Mouse (Mus musculus) cerebellum, postnatal 25 days (tissue): ENCODE data around the gene Oxsm.

Experiments
- DNase-seq, 2 experiments: peaks; one replicate each; pipeline ENCODE4 v3.0.0; 2021; ENCODE audit warnings: mixed read lengths in 2 of 2

Oxsm gene

DNA sequence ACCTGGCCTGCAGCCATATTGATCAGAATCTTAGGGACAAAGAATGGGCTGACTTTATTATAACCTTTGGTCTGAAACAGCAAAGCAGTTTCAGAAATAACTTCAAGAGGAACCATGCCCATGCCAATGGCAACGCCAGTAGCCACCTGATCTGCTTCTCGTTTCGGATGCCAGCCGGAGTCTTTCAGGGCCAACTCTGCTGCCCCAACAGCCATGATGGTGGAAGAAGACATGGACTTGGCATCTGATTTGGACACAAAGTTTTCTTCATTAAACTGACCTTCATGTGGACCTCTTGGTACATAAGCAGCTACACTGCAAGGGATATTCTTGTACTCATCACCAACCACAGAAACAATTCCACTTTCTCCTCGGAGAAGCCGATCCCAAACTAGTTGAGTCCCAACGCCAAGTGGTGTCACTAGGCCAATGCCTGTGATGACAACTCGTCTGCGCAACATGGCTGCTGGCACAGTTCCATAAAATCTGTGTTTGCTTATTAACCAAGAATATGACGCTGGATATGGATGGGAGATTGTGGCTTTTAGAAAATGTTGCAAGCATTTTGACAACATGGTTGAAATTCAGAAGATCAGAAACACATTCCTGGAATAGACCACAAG is 7.3 kb downstream of the Oxsm start:
- peak in 1 of 2 experiments; percentile 43 for DNase-seq

DNA sequence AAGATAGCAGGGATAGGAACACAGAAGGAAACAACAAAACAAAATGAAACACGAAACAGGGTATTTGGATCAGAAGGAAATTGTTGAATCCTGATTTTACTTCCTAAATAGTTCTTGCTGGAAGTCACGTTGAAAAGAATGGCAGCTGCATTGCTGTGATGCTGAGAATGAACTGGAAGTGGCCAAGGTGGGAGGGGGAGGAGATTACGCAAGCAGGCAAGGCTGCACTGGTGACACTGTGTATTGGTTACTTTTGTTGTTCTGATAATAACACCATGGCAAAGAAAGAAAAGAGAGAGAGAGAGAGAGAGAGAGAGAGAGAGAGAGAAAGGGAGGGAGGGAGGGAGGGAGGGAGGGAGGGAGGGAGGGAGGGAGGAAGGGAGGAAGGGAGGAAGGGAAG is 13.1 kb downstream of the Oxsm start:
- no peak for DNase-seq

DNA sequence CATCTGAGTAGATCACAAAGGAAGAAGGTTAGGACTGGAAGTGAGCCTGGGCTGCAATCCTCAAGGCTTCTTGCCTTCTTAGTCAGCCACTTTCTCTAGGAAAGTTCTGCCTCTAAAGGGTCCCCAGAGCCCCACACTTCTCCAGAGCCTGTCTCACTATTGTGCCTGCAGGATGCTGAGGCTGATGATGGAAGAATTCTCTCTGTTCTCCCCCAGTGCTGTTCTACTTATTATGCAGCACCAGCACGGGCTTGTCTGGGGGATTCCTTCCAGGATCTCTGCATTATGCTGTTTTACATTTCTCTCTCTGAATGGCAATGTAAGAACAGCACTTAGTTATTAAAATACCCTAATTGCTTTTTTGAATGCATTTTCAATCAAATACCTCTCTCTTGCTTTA is 16.1 kb downstream of the Oxsm start:
- no peak for DNase-seq

DNA sequence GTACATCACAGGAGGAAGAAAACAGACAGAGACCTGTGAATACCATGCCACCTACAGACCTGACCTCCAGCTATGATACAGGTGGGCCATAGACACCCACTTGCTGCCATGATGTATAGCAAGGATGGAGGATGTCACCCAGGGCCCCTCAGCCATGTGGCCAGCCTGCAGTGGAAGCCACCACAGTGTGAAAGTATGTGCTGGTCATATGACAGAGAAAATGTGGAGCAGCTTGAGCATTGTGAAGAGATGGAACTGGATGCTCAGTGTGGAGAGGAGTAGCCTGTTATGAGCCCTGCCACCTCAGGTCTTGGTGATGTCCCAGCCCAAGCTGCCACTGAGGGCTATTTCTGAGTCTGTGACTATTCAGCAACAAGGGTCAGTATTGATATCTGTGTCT is 19.0 kb downstream of the Oxsm start:
- no peak for DNase-seq

DNA sequence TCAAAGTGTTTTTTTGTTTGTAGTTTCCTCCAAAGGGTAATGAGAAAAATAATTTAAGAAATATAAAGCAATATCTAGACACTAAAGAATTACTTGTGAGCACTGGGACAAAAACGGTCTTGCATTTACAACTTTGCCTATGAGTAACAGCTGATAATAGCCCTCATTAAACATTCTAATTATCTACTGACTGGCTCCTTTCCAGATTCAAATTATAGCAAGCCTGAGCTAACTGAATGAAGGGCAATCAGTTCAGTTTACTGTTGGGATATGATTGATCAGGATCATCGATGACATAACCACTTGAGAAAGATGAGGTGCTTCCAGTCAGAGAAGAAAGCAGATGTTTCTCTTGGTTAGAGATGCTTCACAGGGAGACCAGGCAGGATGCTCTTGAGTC is 20.2 kb downstream of the Oxsm start:
- DNase-seq, result no peak

DNA sequence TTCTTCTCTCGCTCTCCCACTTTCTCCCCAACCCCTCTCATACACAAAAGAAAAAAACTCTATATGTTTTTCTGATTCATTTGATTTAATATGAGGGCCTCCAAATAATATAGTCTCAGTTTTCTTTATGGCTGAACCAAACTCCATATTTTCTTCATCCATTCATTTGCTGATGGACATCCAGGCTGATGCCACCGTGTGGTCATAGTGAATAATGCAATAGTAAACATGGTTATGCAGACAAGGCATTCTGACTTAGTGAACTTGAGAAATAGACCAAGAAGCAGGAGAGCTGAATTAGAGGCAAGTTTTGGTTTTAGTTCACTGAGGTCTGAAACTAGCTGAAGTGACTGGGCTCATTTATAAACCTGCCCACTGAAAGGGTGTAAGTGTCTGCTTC is 30.6 kb downstream of the Oxsm start:
- DNase-seq, result peak in 1 of 2 experiments; percentile 43

DNA sequence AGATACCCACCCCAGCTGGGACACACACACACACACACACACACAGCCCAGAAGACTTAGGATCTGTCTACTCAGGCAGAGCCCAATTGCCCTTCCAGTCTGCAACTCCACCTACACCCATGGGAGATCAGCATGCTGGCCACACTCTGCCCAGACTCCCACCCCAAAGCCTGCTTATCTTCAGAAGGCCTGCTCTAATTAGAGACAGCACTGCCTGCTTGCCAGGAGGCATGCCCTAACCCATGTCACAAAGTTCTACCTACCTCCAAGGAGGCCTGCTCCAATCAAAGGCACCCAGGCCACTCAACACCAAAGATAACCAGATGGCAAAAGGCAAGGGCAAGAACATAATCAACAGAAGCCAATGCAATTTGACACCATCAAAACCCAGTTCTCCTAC is 41.9 kb downstream of the Oxsm start:
- no peak for DNase-seq

DNA sequence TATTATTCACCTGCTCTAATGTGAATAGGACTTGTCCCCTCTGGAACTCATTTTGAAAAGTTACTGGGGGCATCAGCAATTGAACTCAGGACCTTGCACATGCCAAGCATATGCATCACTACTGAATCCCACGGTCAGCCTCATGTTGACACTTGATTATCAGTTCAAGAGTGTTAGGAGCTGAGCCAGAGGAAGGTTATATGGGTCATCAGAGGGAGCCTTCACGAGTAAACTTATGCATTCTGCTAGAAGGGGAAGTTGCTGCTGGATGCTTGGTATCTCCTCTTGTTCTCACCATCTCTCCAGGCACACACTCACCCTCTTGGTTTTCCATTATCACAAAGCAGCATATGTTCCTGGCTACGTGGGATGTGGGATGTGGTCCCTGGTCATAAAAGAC is 47.9 kb downstream of the Oxsm start:
- no peak for DNase-seq

DNA sequence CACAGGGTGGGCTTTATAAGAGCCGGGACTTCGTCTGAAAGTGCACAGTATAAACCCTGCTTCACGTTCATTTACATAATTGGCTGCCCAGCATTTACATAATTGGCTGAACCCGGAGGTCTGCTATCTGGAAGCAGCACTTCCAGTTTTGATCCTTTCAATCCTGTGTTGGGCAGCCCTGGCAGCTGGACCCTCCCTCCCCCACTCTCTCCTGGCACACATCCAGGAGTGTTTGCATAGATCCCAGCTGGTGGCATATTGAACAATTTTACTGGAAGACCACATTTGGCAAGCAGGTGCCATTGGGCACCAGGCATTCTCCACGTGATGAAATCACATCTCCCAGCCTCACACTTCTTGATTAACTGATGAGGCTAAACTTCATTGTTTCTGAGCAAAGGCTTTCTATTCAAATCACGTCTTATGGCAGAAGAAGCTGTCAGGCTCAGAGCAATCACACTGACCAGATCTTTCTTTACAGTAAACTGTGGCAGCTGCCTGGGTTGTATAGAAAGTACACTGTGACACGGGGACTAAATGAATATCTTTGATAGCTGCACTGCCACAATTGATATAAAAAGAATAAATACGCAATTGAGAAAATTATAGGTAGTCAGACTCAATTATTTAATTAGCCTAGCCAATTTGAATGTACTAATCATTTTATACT is 48.5 kb downstream of the Oxsm start:
- DNase-seq, result peak; percentile 74 to 77

DNA sequence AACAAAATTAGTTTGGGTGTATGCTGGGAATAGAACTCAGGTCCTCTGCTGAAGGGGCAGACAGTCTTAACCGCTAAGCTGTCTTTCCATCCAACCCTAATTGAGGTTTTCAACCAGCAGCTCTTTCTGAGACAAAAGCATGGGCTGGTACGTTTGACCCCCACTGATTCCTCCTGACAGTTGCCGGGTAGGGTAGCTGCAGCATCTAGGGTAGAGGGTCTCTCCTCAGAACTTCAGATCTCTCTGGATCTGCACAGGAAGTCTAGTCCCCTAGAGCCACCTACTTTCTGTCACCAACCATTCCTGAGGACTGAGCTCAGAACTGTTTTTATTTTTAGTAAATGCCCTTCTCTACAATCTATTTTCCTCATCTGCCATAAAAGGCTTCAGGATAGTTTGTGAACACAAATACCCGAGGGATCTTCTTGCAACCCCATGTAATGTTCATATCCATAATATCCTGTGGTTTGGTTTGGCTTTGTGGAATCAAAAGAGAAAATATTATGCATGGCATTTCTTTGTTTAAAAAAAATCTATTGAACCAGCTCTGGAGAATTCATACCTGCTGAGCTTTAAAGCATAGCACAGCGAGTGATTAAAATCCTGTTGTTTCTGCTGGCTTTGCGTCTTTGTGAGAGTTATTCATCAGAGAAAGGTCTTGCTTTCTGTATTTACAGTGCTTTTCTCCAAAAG is 49.2 kb downstream of the Oxsm start:
- DNase-seq, result peak in 1 of 2 experiments; percentile 12

DNA sequence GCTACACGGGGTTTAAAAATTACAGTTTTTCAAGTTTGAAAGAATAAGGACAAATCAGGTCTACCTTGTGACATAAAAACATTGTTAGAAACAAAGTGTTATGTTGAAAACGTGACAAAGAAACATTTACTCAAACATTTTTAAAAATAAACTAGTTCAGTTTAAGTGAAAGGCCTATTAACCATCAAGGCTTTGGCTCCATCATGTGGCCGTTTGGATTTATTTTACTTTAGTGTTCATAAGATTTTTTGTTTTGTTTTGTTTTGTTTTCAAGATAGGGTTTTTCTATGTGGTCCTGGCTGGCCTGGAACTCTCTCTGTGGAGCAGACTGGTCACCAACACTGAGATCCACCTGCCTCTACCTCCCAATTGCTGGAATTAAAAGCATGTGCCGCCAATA is 53.1 kb downstream of the Oxsm start:
- DNase-seq, result peak; percentile 25 to 68

DNA sequence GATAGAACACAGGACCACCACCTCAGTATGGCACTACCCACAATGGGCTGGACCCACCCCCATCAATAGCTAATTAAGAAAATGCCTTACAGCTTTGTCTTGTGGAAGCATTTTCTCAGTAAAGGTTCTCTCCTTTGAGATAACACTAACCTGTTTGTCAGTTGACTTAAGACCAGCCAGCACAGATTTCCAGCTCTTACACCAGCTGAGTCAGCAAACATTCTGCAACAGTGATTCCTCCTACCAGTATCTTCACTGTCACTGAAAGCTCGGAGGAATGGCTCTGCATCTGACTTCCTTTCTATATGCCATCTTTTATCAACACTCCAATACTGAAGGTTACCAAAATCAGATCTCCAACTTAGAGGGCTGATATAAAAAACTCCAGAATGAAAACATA is 54.1 kb downstream of the Oxsm start:
- DNase-seq, result peak; percentile 31 to 38

DNA sequence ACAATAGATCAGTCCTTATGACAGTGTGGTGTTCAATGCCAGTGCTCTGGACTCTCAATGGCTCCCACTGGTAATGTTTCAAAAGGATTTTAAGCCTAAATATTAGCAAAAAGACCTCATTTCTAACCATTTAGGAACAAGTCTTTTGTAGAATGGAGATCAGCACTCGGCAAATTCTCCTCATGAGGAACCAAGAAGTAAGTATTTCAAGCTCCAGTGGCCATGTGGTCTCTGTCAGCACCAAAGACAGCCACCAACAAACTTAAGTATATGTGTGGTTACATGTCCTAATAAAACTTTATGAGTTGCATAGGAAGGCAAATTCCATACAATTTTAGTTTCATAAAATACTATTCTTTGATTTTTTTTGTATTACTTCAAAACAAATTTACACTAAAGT is 55.5 kb downstream of the Oxsm start:
- DNase-seq, result no peak

DNA sequence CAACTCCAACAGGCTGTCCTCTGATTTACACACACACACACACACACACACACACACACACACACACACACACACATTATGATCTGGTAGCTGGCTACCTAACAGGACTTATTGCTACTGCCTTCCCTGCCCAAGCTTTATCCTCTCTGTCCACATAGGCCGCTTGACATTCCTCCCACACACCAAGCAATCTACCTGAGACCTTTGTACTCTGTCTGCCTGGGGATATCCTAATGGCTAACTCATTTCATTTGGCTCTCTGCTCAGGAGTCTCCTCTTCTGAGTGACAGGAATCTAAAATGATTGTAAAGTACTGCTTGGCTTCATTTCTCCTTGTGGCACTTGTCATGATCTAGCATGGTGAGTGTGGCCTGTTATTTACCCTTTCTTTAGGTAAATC is 60.5 kb downstream of the Oxsm start:
- DNase-seq, result no peak
